Mouse (Mus musculus) gastrocnemius, postnatal 36 days (tissue): ENCODE results near the gene Fbxo7. TPM values are rescaled to one million over a fixed set of nuclear protein-coding genes. Genes with fewer than 3 reads are reported as not detected.

Experiments
- DNase-seq, 2 experiments: peaks; one replicate each; pipeline ENCODE4 v3.0.0; 2022
- intact Hi-C: fragments of 180-260 bp; cut with DNase I; formaldehyde crosslinking; loops from one replicate; pipeline ENCODE4 v1.15.1; 2025
- total RNA-seq, 2 experiments: library from RNA; stranded (reverse); gene quantifications; 2 replicates each; pipeline ENCODE4 v1.2.3; 2021

The Fbxo7 gene
- total RNA-seq, 2 experiments from 2014 or later: 7.9 to 9.4 TPM

GRCm38 (mm10) chr10:86032517-86032916 lies 10.7 kb downstream of the Fbxo7 start:
- intact Hi-C loops: no loop called here
- no peak for DNase-seq

- no peak for DNase-seq
- intact Hi-C loops: no loop called here
Measured at GRCm38 (mm10) chr10:86034007-86034728, 12.4 kb downstream of the Fbxo7 start.

GRCm38 (mm10) chr10:86043651-86044050 lies 21.9 kb downstream of the Fbxo7 start:
- intact Hi-C loops: no loop called here

GRCm38 (mm10) chr10:86044066-86044465 lies 22.3 kb downstream of the Fbxo7 start:
- intact Hi-C loops: no loop called here
- no peak for DNase-seq

More at GRCm38 (mm10) chr10:86043651-86044050, 21.9 kb downstream of the Fbxo7 start:
- DNase-seq: no peak

- DNase-seq: no peak
- intact Hi-C loops: no loop called here
Measured at GRCm38 (mm10) chr10:86046371-86046770, 24.6 kb downstream of the Fbxo7 start.

GRCm38 (mm10) chr10:86047786-86048185 lies 26.0 kb downstream of the Fbxo7 start:
- no peak for DNase-seq
- intact Hi-C loops: no loop called here

- no peak for DNase-seq
- intact Hi-C loops: no loop called here
Measured at GRCm38 (mm10) chr10:86050522-86050921, 28.8 kb downstream of the Fbxo7 start.

- intact Hi-C loops: no loop called here
- no peak for DNase-seq
Measured at GRCm38 (mm10) chr10:86052818-86053522, 31.2 kb downstream of the Fbxo7 start.

GRCm38 (mm10) chr10:86056297-86056903 lies 34.6 kb downstream of the Fbxo7 start:
- intact Hi-C loops: no loop called here
- DNase-seq: no peak

GRCm38 (mm10) chr10:86057286-86057685 lies 35.5 kb downstream of the Fbxo7 start:
- intact Hi-C loops: no loop called here

GRCm38 (mm10) chr10:86057712-86058111 lies 35.9 kb downstream of the Fbxo7 start:
- intact Hi-C loops: no loop called here
- DNase-seq: no peak

More at GRCm38 (mm10) chr10:86057286-86057685, 35.5 kb downstream of the Fbxo7 start:
- DNase-seq: no peak

- DNase-seq: no peak
- intact Hi-C loops: no loop called here
Measured at GRCm38 (mm10) chr10:86060267-86060666, 38.5 kb downstream of the Fbxo7 start.

GRCm38 (mm10) chr10:86062261-86063017 lies 40.7 kb downstream of the Fbxo7 start:
- intact Hi-C loops: no loop called here
- DNase-seq: no peak

- DNase-seq: no peak
- intact Hi-C loops: no loop called here
Measured at GRCm38 (mm10) chr10:86063018-86063384, 41.2 kb downstream of the Fbxo7 start.

GRCm38 (mm10) chr10:86064937-86065336 lies 43.2 kb downstream of the Fbxo7 start:
- peak; percentile 56 to 79 for DNase-seq
- intact Hi-C loops: loop anchor here (2.0 to 5.0 kb wide), 3 partner anchors 117 to 388 kb away; no protein-coding TSS in a partner anchor

- DNase-seq: no peak
- intact Hi-C loops: loop anchor here (2.0 to 5.0 kb wide), 3 partner anchors 117 to 387 kb away; no protein-coding TSS in a partner anchor
Measured at GRCm38 (mm10) chr10:86065661-86066060, 43.9 kb downstream of the Fbxo7 start.

GRCm38 (mm10) chr10:86066651-86067050 lies 44.9 kb downstream of the Fbxo7 start:
- intact Hi-C loops: loop anchor here (1.0 to 5.0 kb wide), 2 partner anchors 116 to 397 kb away; no protein-coding TSS in a partner anchor
- DNase-seq: no peak

GRCm38 (mm10) chr10:86067911-86068310 lies 46.1 kb downstream of the Fbxo7 start:
- intact Hi-C loops: loop anchor here (1.0 to 5.0 kb wide), 2 partner anchors 114 to 395 kb away; no protein-coding TSS in a partner anchor
- no peak for DNase-seq

- intact Hi-C loops: loop anchor here (5.0 kb wide), 1 partner anchor 113 kb away; no protein-coding TSS in a partner anchor
Measured at GRCm38 (mm10) chr10:86069341-86069740, 47.6 kb downstream of the Fbxo7 start.

GRCm38 (mm10) chr10:86070751-86071150 lies 49.0 kb downstream of the Fbxo7 start:
- intact Hi-C loops: no loop called here
- DNase-seq: no peak

More at GRCm38 (mm10) chr10:86069341-86069740, 47.6 kb downstream of the Fbxo7 start:
- DNase-seq: no peak
